Mouse (Mus musculus) adipocyte (in vitro differentiated cells): ENCODE measurements at regions not wholly inside any gene's neighbourhood (a gene's known extent, or its start where the extent isn't known, plus 50 kb on each side); places are given as distances from the start of the nearest gene placed in this dataset.

Experiments used
- DNase-seq: peaks from one replicate; pipeline ENCODE4 v3.0.0-alpha.2; 2016; ENCODE audit warnings: low spot score

- peak; percentile 14 for DNase-seq
Measured at GRCm38 (mm10) chr16:5467587-5467986, 211.8 kb upstream of the Eef2kmt start.

GRCm38 (mm10) chr16:5466760-5467159, 211.0 kb upstream of the Eef2kmt start:
- no peak for DNase-seq

GRCm38 (mm10) chr16:5455352-5455965, 199.7 kb upstream of the Eef2kmt start:
- DNase-seq, result no peak

GRCm38 (mm10) chr16:5454243-5454642, 198.5 kb upstream of the Eef2kmt start:
- DNase-seq, result no peak

- no peak for DNase-seq
Measured at GRCm38 (mm10) chr16:5452971-5453370, 197.2 kb upstream of the Eef2kmt start.

- no peak for DNase-seq
Measured at GRCm38 (mm10) chr16:5445776-5446175, 190.0 kb upstream of the Eef2kmt start.

- no peak for DNase-seq
Measured at GRCm38 (mm10) chr16:5444785-5445184, 189.0 kb upstream of the Eef2kmt start.

GRCm38 (mm10) chr16:5439717-5440116, 183.9 kb upstream of the Eef2kmt start:
- no peak for DNase-seq

GRCm38 (mm10) chr16:5438405-5438804, 182.6 kb upstream of the Eef2kmt start:
- DNase-seq, result no peak

GRCm38 (mm10) chr16:5431689-5432088, 175.9 kb upstream of the Eef2kmt start:
- DNase-seq, result no peak

GRCm38 (mm10) chr16:5431111-5431510, 175.3 kb upstream of the Eef2kmt start:
- DNase-seq, result no peak

- DNase-seq, result no peak
Measured at GRCm38 (mm10) chr16:5429466-5429865, 173.7 kb upstream of the Eef2kmt start.

- no peak for DNase-seq
Measured at GRCm38 (mm10) chr16:5425908-5426307, 170.1 kb upstream of the Eef2kmt start.

GRCm38 (mm10) chr16:5422041-5422440, 166.3 kb upstream of the Eef2kmt start:
- DNase-seq, result no peak

GRCm38 (mm10) chr16:5421591-5421990, 165.8 kb upstream of the Eef2kmt start:
- no peak for DNase-seq

GRCm38 (mm10) chr16:5419467-5419866, 163.7 kb upstream of the Eef2kmt start:
- no peak for DNase-seq

GRCm38 (mm10) chr16:5418462-5419197, 162.8 kb upstream of the Eef2kmt start:
- no peak for DNase-seq

GRCm38 (mm10) chr16:5415310-5415709, 159.5 kb upstream of the Eef2kmt start:
- DNase-seq, result no peak

GRCm38 (mm10) chr16:5411819-5412385, 156.1 kb upstream of the Eef2kmt start:
- no peak for DNase-seq

GRCm38 (mm10) chr16:5406711-5407110, 150.9 kb upstream of the Eef2kmt start:
- DNase-seq, result no peak

- DNase-seq, result no peak
Measured at GRCm38 (mm10) chr16:5393336-5393735, 137.6 kb upstream of the Eef2kmt start.

- no peak for DNase-seq
Measured at GRCm38 (mm10) chr16:5382930-5383329, 127.1 kb upstream of the Eef2kmt start.

- no peak for DNase-seq
Measured at GRCm38 (mm10) chr16:5382228-5382884, 126.6 kb upstream of the Eef2kmt start.
